Mouse (Mus musculus): Measurements from ENCODE around the gene Nova1. TPM values are rescaled to one million over a fixed set of nuclear protein-coding genes. Genes with fewer than 3 reads are reported as not detected.

Gene Nova1
- total and polyA plus RNA-seq, 3 experiments: 0.46 to 2.3 TPM; not detected in 1

GRCm38 (mm10) chr12:46753096-46753495, 65.6 kb downstream of the Nova1 start (continued):
- TF ChIP-seq KAT2A (conservative IDR thresholded peaks at IDR 0.05; ENCODE audit: low read depth, low read length): no peak

- H3K27me3 ChIP-seq (ENCODE audit: control insufficient read depth in 1 of 2, insufficient read depth in 2 of 2, low read length in 2 of 2): no peaks in the 10 kb centered on the region
- TF ChIP-seq RCOR1 (IDR thresholded peaks at IDR 0.05; ENCODE audit: low read depth, low read length) (no peak), EP300 (IDR thresholded peaks at IDR 0.05; ENCODE audit: low read depth in 1 of 2, low read length in 2 of 2) (peak in 1 of 2 experiments; percentile 19; a peak in 1 of 4 replicates)
- H3K9me3 ChIP-seq (replicated peaks; ENCODE audit: insufficient read depth, low read length): no peaks in the 10 kb centered on the region
- no peaks in the 10 kb centered on the region for H3K79me2 ChIP-seq (ENCODE audit: control insufficient read depth, insufficient read depth, low read length, poor library complexity)
- no peak overlapping the region for H3K9ac ChIP-seq (ENCODE audit: control insufficient read depth, low read depth, low read length, poor library complexity, severe bottlenecking)
- peaks cover 0 to 9% of the 10 kb centered on the region in 2 experiments; a peak in 2 of 4 replicates for H3K36me3 ChIP-seq (ENCODE audit: control insufficient read depth in 1 of 2, insufficient read depth in 2 of 2, low read length in 2 of 2)
- no peak overlapping the region for H3K4me3 ChIP-seq (ENCODE audit: control insufficient read depth in 1 of 2, insufficient read depth in 1 of 2, low read depth in 2 of 2, low read length in 2 of 2)
- peaks cover 0 to 5% of the 10 kb centered on the region in 2 experiments for H3K4me1 ChIP-seq (ENCODE audit: control insufficient read depth in 1 of 2, insufficient read depth in 2 of 2, low read length in 2 of 2)
- peak; percentile 28 for DNase-seq (ENCODE audit: low read depth, low spot score)
- no peak overlapping the region for H3K27ac ChIP-seq (ENCODE audit: control insufficient read depth, low read depth, low read length)
Measured at GRCm38 (mm10) chr12:46733261-46733660, 85.5 kb downstream of the Nova1 start.

GRCm38 (mm10) chr12:46731943-46732342, 86.8 kb downstream of the Nova1 start:
- no peaks in the 10 kb centered on the region for H3K27me3 ChIP-seq (ENCODE audit: control insufficient read depth in 1 of 2, insufficient read depth in 2 of 2, low read length in 2 of 2)
- no peaks in the 10 kb centered on the region for H3K9me3 ChIP-seq (replicated peaks; ENCODE audit: insufficient read depth, low read length)
- no peaks in the 10 kb centered on the region for H3K79me2 ChIP-seq (ENCODE audit: control insufficient read depth, insufficient read depth, low read length, poor library complexity)
- TF ChIP-seq CTCF (IDR thresholded peaks at IDR 0.05 in 2 of 3, conservative IDR thresholded peaks at IDR 0.05 in 1 of 3; ENCODE audit: control insufficient read depth in 1 of 3, insufficient read depth in 1 of 3, low read depth in 2 of 3, low read length in 3 of 3, poor library complexity in 1 of 3, severe bottlenecking in 1 of 3): no peak
- TF ChIP-seq UBTF (IDR thresholded peaks at IDR 0.05; ENCODE audit: borderline replicate concordance, insufficient read depth, low read depth, low read length): no peak
- no peak for TF ChIP-seq NRF1 (IDR thresholded peaks at IDR 0.05; ENCODE audit: insufficient read depth, low read depth, low read length, poor library complexity, severe bottlenecking)
- TF ChIP-seq ETS1 (IDR thresholded peaks at IDR 0.05; ENCODE audit: low read depth, low read length): no peak
- TF ChIP-seq MYB (IDR thresholded peaks at IDR 0.05; ENCODE audit: low read depth, low read length): no peak
- no peak for TF ChIP-seq GABPA (IDR thresholded peaks at IDR 0.05; ENCODE audit: low read depth, low read length)
- TF ChIP-seq MAZ (IDR thresholded peaks at IDR 0.05; ENCODE audit: low read depth, low read length): no peak
- no peak for TF ChIP-seq MEF2A (IDR thresholded peaks at IDR 0.05; ENCODE audit: extremely low read depth, insufficient replicate concordance, low read depth, low read length, poor library complexity, severe bottlenecking)
- no peak for TF ChIP-seq SMC3 (IDR thresholded peaks at IDR 0.05; ENCODE audit: low read depth, low read length)
- TF ChIP-seq TCF12 (IDR thresholded peaks at IDR 0.05; ENCODE audit: low read depth, low read length): no peak
- no peak for TF ChIP-seq RAD21 (IDR thresholded peaks at IDR 0.05; ENCODE audit: low read depth, low read length)
- TF ChIP-seq TAL1 (IDR thresholded peaks at IDR 0.05; ENCODE audit: low read length): no peak
- no peak for TF ChIP-seq NELFE (IDR thresholded peaks at IDR 0.05; ENCODE audit: low read depth, low read length)
- no peak for TF ChIP-seq MYC (IDR thresholded peaks at IDR 0.05; ENCODE audit: low read depth, low read length)
- no peak for TF ChIP-seq BHLHE40 (IDR thresholded peaks at IDR 0.05; ENCODE audit: borderline replicate concordance, low read depth, low read length)
- TF ChIP-seq ELF1 (IDR thresholded peaks at IDR 0.05; ENCODE audit: low read depth, low read length): no peak
- no peak for TF ChIP-seq POLR2AphosphoS2 (IDR thresholded peaks at IDR 0.05; ENCODE audit: low read length)
- no peak for TF ChIP-seq USF1 (IDR thresholded peaks at IDR 0.05; ENCODE audit: low read depth, low read length)
- no peak overlapping the region for H3K9ac ChIP-seq (ENCODE audit: control insufficient read depth, low read depth, low read length, poor library complexity, severe bottlenecking)
- peaks cover 0 to 5% of the 10 kb centered on the region in 2 experiments for H3K4me1 ChIP-seq (ENCODE audit: control insufficient read depth in 1 of 2, insufficient read depth in 2 of 2, low read length in 2 of 2)
- no peak for DNase-seq (ENCODE audit: low read depth, low spot score)
- H3K27ac ChIP-seq (ENCODE audit: control insufficient read depth, low read depth, low read length): no peak overlapping the region
- no peak overlapping the region for H3K4me3 ChIP-seq (ENCODE audit: control insufficient read depth in 1 of 2, insufficient read depth in 1 of 2, low read depth in 2 of 2, low read length in 2 of 2)
- H3K36me3 ChIP-seq (ENCODE audit: control insufficient read depth in 1 of 2, insufficient read depth in 2 of 2, low read length in 2 of 2): peaks cover 0 to 9% of the 10 kb centered on the region in 2 experiments; a peak in 2 of 4 replicates
